Mouse (Mus musculus): ENCODE measurements around the gene Ets1. TPM values are rescaled to one million over a fixed set of nuclear protein-coding genes. Genes with fewer than 3 reads are reported as not detected.

Gene Ets1
- polyA plus RNA-seq, 1 experiment from 2014 or later, result 24.3 TPM

DNA sequence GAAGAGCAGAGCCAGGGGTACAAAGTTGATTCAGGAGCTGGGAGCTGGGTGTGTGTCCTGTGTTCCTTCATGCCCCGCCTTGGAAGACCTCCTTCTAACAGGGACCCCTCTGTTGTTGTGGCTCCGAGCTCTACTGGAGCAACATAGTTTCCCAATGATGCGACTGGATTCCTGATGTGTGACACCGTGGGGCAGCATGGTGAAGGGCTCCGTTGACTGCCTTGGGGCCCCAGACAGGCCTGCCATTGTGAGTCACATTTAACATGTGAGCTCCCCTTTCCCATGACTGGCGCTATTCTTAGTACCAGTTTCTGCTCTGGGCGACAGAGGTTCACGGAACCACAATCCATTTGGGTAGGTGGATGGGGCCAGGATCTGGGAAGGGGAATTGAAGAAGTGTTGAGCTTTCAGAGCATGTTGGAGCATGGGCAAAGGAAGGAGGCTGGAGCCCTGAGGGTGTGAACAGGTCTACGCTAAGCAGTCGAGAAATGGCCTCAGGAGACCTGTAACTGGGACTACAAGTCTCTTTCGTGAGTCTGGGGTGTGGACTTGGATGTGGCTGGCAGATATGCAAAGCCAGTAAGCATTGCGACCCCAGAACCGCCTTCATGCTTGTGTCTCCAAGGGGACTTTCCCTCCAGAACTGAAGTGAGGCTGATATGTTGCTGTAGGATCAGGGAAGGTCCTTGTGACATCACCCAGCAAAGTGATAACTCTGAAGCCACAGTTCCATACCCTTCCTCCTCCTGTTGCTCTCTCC is 113.9 kb downstream of the Ets1 start:
- WGBS, result 93% methylated on average over 13 of the region's 13 CpGs
- Histone ChIP-seq H3K9ac (no peak overlapping the region), H3K27ac (no peak overlapping the region), H3K9me3 (no peaks in the 10 kb centered on the region), H3K27me3 (no peaks in the 10 kb centered on the region), H3K4me2 (no peak overlapping the region), H3K4me3 (no peak overlapping the region), H3K36me3 (no peaks in the 10 kb centered on the region), H3K4me1 (replicated peaks) (no peaks in the 10 kb centered on the region)
- ATAC-seq (ENCODE audit: low FRiP score), result no peak

DNA sequence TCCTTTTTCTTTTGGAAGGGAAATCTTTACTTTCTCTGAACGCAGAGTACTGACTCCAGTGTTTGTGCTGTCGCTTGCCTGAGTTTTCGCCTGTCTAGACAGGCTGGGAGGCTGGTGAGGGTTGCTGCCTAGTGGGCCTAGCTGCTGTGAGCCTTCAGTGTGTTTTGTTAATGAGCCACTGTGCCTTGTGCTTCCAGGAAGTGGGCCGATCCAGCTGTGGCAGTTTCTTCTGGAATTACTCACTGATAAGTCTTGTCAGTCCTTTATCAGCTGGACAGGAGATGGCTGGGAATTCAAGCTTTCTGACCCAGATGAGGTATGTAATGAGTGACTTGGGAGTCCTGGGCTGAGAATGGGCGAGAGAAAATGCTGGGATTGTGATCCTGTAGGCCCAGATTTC is 116.6 kb downstream of the Ets1 start:
- H3K4me3 ChIP-seq, result no peak overlapping the region
- no peak overlapping the region for H3K4me2 ChIP-seq
- no peaks in the 10 kb centered on the region for H3K36me3 ChIP-seq
- no peaks in the 10 kb centered on the region for H3K4me1 ChIP-seq (replicated peaks)
- H3K27me3 ChIP-seq, result no peaks in the 10 kb centered on the region
- 83% methylated on average over 5 of the region's 5 CpGs for WGBS
- no peak for ATAC-seq (ENCODE audit: low FRiP score)
- H3K27ac ChIP-seq, result no peak overlapping the region
- no peak overlapping the region for H3K9ac ChIP-seq
- no peaks in the 10 kb centered on the region for H3K9me3 ChIP-seq

GRCm38 (mm10) chr9:32754311-32754710 is 118.3 kb downstream of the Ets1 start:
- H3K4me1 ChIP-seq (replicated peaks), result no peaks in the 10 kb centered on the region
- no peak overlapping the region for H3K27ac ChIP-seq
- H3K9ac ChIP-seq, result no peak overlapping the region
- H3K27me3 ChIP-seq, result no peaks in the 10 kb centered on the region
- no peak for ATAC-seq (ENCODE audit: low FRiP score)
- no peaks in the 10 kb centered on the region for H3K36me3 ChIP-seq
- 89% methylated on average over 15 of the region's 15 CpGs for WGBS
- H3K4me2 ChIP-seq, result no peak overlapping the region
- H3K9me3 ChIP-seq, result no peaks in the 10 kb centered on the region
- H3K4me3 ChIP-seq, result no peak overlapping the region

DNA sequence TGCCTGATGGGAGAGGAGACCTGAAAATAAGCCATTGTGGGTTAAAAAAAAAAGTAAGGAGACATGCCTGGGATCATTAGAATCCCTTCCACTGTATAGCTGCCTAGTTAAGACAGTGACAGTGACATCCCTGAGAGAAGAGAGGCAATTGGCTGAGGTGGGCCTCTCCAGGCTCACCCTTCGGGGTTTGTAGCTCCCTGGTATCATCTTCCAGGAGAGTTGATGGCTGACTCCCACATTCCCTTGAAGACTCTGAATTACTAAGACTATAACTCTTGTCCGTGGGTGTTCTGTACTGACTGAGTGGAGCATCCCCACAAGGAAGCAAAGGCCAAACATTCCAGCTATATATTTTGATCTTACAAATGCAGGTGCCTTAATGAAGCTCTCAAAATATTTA is 120.0 kb downstream of the Ets1 start:
- Histone ChIP-seq H3K4me1 (replicated peaks) (no peaks in the 10 kb centered on the region), H3K9ac (no peak overlapping the region), H3K27ac (no peak overlapping the region), H3K9me3 (no peaks in the 10 kb centered on the region), H3K36me3 (no peaks in the 10 kb centered on the region), H3K4me3 (no peak overlapping the region), H3K27me3 (no peaks in the 10 kb centered on the region), H3K4me2 (no peak overlapping the region)
- WGBS, result 86% methylated on average over 2 of the region's 2 CpGs
- no peak for ATAC-seq (ENCODE audit: low FRiP score)

- 86% methylated on average over 5 of the region's 5 CpGs for WGBS
- Histone ChIP-seq H3K4me1 (replicated peaks) (no peaks in the 10 kb centered on the region), H3K27ac (no peak overlapping the region), H3K27me3 (no peaks in the 10 kb centered on the region), H3K36me3 (no peaks in the 10 kb centered on the region), H3K4me2 (no peak overlapping the region), H3K4me3 (no peak overlapping the region), H3K9ac (no peak overlapping the region), H3K9me3 (no peaks in the 10 kb centered on the region)
- no peak for ATAC-seq (ENCODE audit: low FRiP score)
Measured at GRCm38 (mm10) chr9:32758280-32758905, 122.4 kb downstream of the Ets1 start.

- H3K27me3 ChIP-seq, result no peaks in the 10 kb centered on the region
- no peak overlapping the region for H3K27ac ChIP-seq
- H3K36me3 ChIP-seq, result no peaks in the 10 kb centered on the region
- ATAC-seq (ENCODE audit: low FRiP score), result no peak
- H3K9ac ChIP-seq, result no peak overlapping the region
- 91% methylated on average over 4 of the region's 4 CpGs for WGBS
- 0 out of 2 replicates have a peak, but pooled peaks cover 4% of the 10 kb centered on the region for H3K4me1 ChIP-seq (replicated peaks)
- no peak overlapping the region for H3K4me3 ChIP-seq
- H3K9me3 ChIP-seq, result no peaks in the 10 kb centered on the region
- H3K4me2 ChIP-seq, result no peak overlapping the region
Measured at GRCm38 (mm10) chr9:32760649-32761157, 124.7 kb downstream of the Ets1 start.

DNA sequence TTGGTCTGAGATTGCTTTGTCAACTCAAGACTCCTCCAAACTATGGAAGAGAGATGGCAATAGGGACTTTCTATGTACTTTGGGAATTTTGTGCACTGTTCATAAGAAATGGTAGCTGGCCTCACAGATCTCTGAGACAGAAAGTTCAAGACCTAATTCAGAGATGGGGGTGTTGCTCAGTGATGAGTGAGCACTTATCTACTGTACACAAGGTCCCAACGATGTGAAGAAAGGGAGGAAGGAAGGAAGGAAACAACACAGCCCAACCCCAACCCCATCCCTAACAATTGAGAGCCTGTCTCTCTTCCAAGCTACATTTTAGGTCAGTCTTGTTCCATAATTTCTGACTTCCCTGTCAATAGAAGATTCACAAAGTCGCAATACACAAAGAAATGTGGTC is 125.3 kb downstream of the Ets1 start:
- Histone ChIP-seq H3K27ac (no peak overlapping the region), H3K27me3 (no peaks in the 10 kb centered on the region), H3K4me2 (no peak overlapping the region), H3K4me1 (replicated peaks) (0 out of 2 replicates have a peak, but pooled peaks cover 4% of the 10 kb centered on the region), H3K4me3 (no peak overlapping the region), H3K36me3 (no peaks in the 10 kb centered on the region), H3K9me3 (no peaks in the 10 kb centered on the region), H3K9ac (no peak overlapping the region)
- WGBS, result 86% methylated on average over 2 of the region's 2 CpGs
- no peak for ATAC-seq (ENCODE audit: low FRiP score)

DNA sequence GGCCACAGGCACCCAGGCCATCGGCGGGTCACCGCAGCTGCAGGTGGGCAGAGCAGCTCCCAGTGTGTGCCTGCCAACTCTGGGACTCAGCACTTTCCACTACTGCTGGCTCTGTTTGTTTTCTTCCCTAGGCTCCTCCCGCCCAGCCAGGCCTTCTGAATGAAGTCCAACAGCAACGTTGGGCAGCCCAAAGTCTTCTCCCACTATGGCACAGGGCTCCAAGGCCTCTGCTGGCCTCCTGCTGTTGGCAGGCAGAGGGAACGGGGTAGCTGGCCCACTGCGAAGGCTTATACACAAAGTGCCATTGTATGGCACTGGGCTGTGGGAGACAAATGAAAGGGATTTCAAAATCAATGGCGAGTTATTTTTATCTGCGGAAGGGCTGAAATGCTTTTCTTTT is 128.4 kb downstream of the Ets1 start:
- H3K4me2 ChIP-seq, result no peak overlapping the region
- H3K4me1 ChIP-seq (replicated peaks), result 0 out of 2 replicates have a peak, but pooled peaks cover 4% of the 10 kb centered on the region
- H3K27me3 ChIP-seq, result no peaks in the 10 kb centered on the region
- no peak overlapping the region for H3K27ac ChIP-seq
- 69% methylated on average over 9 of the region's 9 CpGs for WGBS
- no peaks in the 10 kb centered on the region for H3K36me3 ChIP-seq
- ATAC-seq (ENCODE audit: low FRiP score), result no peak
- H3K9ac ChIP-seq, result no peak overlapping the region
- no peaks in the 10 kb centered on the region for H3K9me3 ChIP-seq
- no peak overlapping the region for H3K4me3 ChIP-seq

GRCm38 (mm10) chr9:32765123-32765522 is 129.1 kb downstream of the Ets1 start:
- Histone ChIP-seq H3K9me3 (no peaks in the 10 kb centered on the region), H3K27ac (no peak overlapping the region), H3K4me1 (replicated peaks) (0 out of 2 replicates have a peak, but pooled peaks cover 4% of the 10 kb centered on the region), H3K36me3 (no peaks in the 10 kb centered on the region), H3K4me3 (no peak overlapping the region), H3K27me3 (no peaks in the 10 kb centered on the region), H3K4me2 (no peak overlapping the region), H3K9ac (no peak overlapping the region)
- no peak for ATAC-seq (ENCODE audit: low FRiP score)
- WGBS, result 94% methylated on average over 3 of the region's 3 CpGs

- Histone ChIP-seq H3K36me3 (no peaks in the 10 kb centered on the region), H3K4me3 (no peak overlapping the region), H3K9ac (no peak overlapping the region), H3K27me3 (no peaks in the 10 kb centered on the region), H3K4me2 (no peak overlapping the region), H3K4me1 (replicated peaks) (no peaks in the 10 kb centered on the region), H3K9me3 (no peaks in the 10 kb centered on the region), H3K27ac (no peak overlapping the region)
- WGBS, result 81% methylated on average over 1 of the region's 1 CpGs
- no peak for ATAC-seq (ENCODE audit: low FRiP score)
Measured at GRCm38 (mm10) chr9:32778866-32779265, 142.8 kb downstream of the Ets1 start.

- no peaks in the 10 kb centered on the region for H3K9me3 ChIP-seq
- ATAC-seq (ENCODE audit: low FRiP score), result no peak
- no peak overlapping the region for H3K27ac ChIP-seq
- H3K27me3 ChIP-seq, result no peaks in the 10 kb centered on the region
- 88% methylated on average over 8 of the region's 8 CpGs for WGBS
- H3K4me2 ChIP-seq, result no peak overlapping the region
- no peak overlapping the region for H3K9ac ChIP-seq
- no peak overlapping the region for H3K4me3 ChIP-seq
- no peaks in the 10 kb centered on the region for H3K36me3 ChIP-seq
- peaks cover 6% of the 10 kb centered on the region; the same call in 1 of the 2 replicates for H3K4me1 ChIP-seq (replicated peaks)
Measured at GRCm38 (mm10) chr9:32782391-32783092, 146.5 kb downstream of the Ets1 start.

- no peak overlapping the region for H3K4me2 ChIP-seq
- H3K27ac ChIP-seq, result no peak overlapping the region
- H3K4me3 ChIP-seq, result no peak overlapping the region
- no peaks in the 10 kb centered on the region for H3K9me3 ChIP-seq
- no peaks in the 10 kb centered on the region for H3K27me3 ChIP-seq
- WGBS, result 74% methylated on average over 7 of the region's 7 CpGs
- ATAC-seq (ENCODE audit: low FRiP score), result no peak
- H3K4me1 ChIP-seq (replicated peaks), result peaks cover 12% of the 10 kb centered on the region; the same call in 1 of the 2 replicates
- no peaks in the 10 kb centered on the region for H3K36me3 ChIP-seq
- no peak overlapping the region for H3K9ac ChIP-seq
Measured at GRCm38 (mm10) chr9:32787091-32787490, 151.1 kb downstream of the Ets1 start.

All from hindbrain, embryonic 13.5 days (tissue).